Mouse (Mus musculus) ES-E14 (cell line): ENCODE measurements around the gene Ptbp2. TPM values are rescaled to one million over a fixed set of nuclear protein-coding genes. Genes with fewer than 3 reads are reported as not detected.

Experiments
- DNase-seq: peaks from one replicate; pipeline ENCODE4 v3.0.0-alpha.2; 2013; ENCODE audit warnings: low read depth, low spot score
- H3K27ac ChIP-seq: 2 replicates; pipeline ENCODE4 v1.5.1; 2012; ENCODE audit warnings: low read depth, mild to moderate bottlenecking, low read length, moderate library complexity, mixed read lengths; ENCODE audit not compliant: poor library complexity, insufficient read depth, severe bottlenecking
- H3K36me3 ChIP-seq: 2 replicates; pipeline ENCODE4 v1.6.1; 2012; ENCODE audit warnings: mild to moderate bottlenecking, low read length, moderate library complexity, mixed read lengths; ENCODE audit not compliant: control insufficient read depth, poor library complexity, insufficient read depth, severe bottlenecking
- H3K4me1 ChIP-seq, 2 experiments: fragments of 150-350 bp in 1 of 2; sonication (generic) in 1 of 2; 2 replicates each; pipeline ENCODE4 v1.6.1; 2012; ENCODE audit warnings: low read length in 2 of 2, mild to moderate bottlenecking in 1 of 2, mixed read lengths in 1 of 2; ENCODE audit not compliant: control insufficient read depth in 2 of 2, insufficient read depth in 2 of 2, poor library complexity in 1 of 2
- H3K4me3 ChIP-seq, 2 experiments: fragments of 150-350 bp in 1 of 2; sonication (generic) in 1 of 2; 2 replicates each; pipeline ENCODE4 v1.5.1; 2012; ENCODE audit warnings: low read length in 2 of 2, low read depth in 1 of 2, mild to moderate bottlenecking in 1 of 2, mixed read lengths in 1 of 2; ENCODE audit not compliant: insufficient read depth in 1 of 2, poor library complexity in 1 of 2, severe bottlenecking in 1 of 2
- H3K9ac ChIP-seq: 2 replicates; pipeline ENCODE4 v1.6.1; 2012; ENCODE audit warnings: low read depth, mild to moderate bottlenecking, low read length, mixed read lengths; ENCODE audit not compliant: poor library complexity, insufficient read depth, severe bottlenecking
- H3K9me3 ChIP-seq: fragments of 150-350 bp; sonication (generic); 2 replicates; pipeline ENCODE4 v1.6.1; 2012; ENCODE audit warnings: low read depth, mild to moderate bottlenecking, low read length; ENCODE audit not compliant: control insufficient read depth, insufficient read depth
- CHD2 ChIP-seq: IDR thresholded peaks from 2 replicates; pipeline ENCODE4 v1.6.1; 2014; ENCODE audit warnings: mild to moderate bottlenecking, low read depth, low read length, inconsistent platforms
- HCFC1 ChIP-seq: IDR thresholded peaks from 2 replicates; pipeline ENCODE4 v1.6.1; 2012; ENCODE audit warnings: low read length, inconsistent platforms, borderline replicate concordance; ENCODE audit not compliant: insufficient read depth
- MAFK ChIP-seq: IDR thresholded peaks from 2 replicates; pipeline ENCODE4 v1.6.1; 2014; ENCODE audit warnings: mild to moderate bottlenecking, low read depth, low read length, inconsistent platforms; ENCODE audit not compliant: insufficient read depth
- ZC3H11A ChIP-seq: IDR thresholded peaks from 2 replicates; pipeline ENCODE4 v1.6.1; 2012; ENCODE audit warnings: low read depth, mild to moderate bottlenecking, inconsistent platforms, low read length, borderline replicate concordance
- ZNF384 ChIP-seq: IDR thresholded peaks from 2 replicates; pipeline ENCODE4 v1.6.1; 2012; ENCODE audit warnings: low read depth, low read length, inconsistent platforms
- in situ Hi-C, 2 experiments: fragments of 600-800 bp; cut with MboI; formaldehyde crosslinking; loops; one replicate each; pipeline ENCODE4 v1.15.1; 2025; ENCODE audit warnings: low sequenced_read_pairs in 2 of 2, inconsistent platforms in 1 of 2; ENCODE audit not compliant: unreplicated experiment in 2 of 2
- total RNA-seq: library from RNA; depleted of rRNA; stranded (reverse); fragments of 300-350 nt; gene quantifications from 2 replicates; pipeline ENCODE4 v1.2.3, GENCODE M21; 2012

Gene Ptbp2
- total RNA-seq, 1 experiment = 32.9 TPM

DNA sequence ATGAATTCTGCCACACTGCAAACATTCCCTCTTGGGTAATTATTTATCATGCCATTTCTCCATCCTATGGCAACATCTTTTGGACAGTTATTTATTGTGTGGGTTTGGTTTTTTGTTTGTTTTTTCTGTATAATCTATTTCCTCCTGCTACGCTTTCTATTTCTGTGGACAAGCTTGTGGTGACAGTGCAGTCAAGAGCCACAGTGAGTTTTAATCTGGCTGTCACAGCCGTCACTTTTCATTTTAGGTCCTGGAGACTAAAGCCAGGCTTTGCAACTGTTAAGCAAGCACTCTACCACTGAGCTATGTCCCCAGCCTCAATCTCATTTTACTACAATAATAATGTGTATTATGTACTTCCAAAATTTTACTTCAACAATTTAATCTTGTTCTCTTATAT, 54.4 kb downstream of the Ptbp2 start:
- Histone ChIP-seq H3K9me3 (no peaks in the 10 kb centered on the region), H3K9ac (no peak overlapping the region), H3K36me3 (no peaks in the 10 kb centered on the region), H3K27ac (no peak overlapping the region), H3K4me1 (no peaks in the 10 kb centered on the region), H3K4me3 (no peak overlapping the region)
- no peak for DNase-seq
- in situ Hi-C loops = no loop called here
- no peak for TF ChIP-seq ZC3H11A
- no peak for TF ChIP-seq CHD2
- TF ChIP-seq ZNF384 = no peak

GRCm38 (mm10) chr3:119712066-119712465, 72.2 kb downstream of the Ptbp2 start:
- H3K4me3 ChIP-seq = no peak overlapping the region
- TF ChIP-seq CHD2 = no peak
- TF ChIP-seq ZNF384 = no peak
- TF ChIP-seq HCFC1 = no peak
- TF ChIP-seq ZC3H11A = no peak
- no peak for TF ChIP-seq MAFK
- in situ Hi-C loops = no loop called here

GRCm38 (mm10) chr3:119711503-119711902, 72.8 kb downstream of the Ptbp2 start:
- no peak for DNase-seq
- Histone ChIP-seq H3K9me3 (no peaks in the 10 kb centered on the region), H3K4me3 (no peak overlapping the region), H3K4me1 (no peaks in the 10 kb centered on the region), H3K9ac (no peak overlapping the region), H3K36me3 (no peaks in the 10 kb centered on the region), H3K27ac (no peak overlapping the region)
- TF ChIP-seq ZC3H11A (no peak), CHD2 (no peak), HCFC1 (no peak), ZNF384 (no peak), MAFK (no peak)
- in situ Hi-C loops = no loop called here

More at GRCm38 (mm10) chr3:119712066-119712465, 72.2 kb downstream of the Ptbp2 start:
- DNase-seq = no peak
- no peaks in the 10 kb centered on the region for H3K4me1 ChIP-seq
- no peak overlapping the region for H3K9ac ChIP-seq
- H3K9me3 ChIP-seq = no peaks in the 10 kb centered on the region
- H3K27ac ChIP-seq = no peak overlapping the region
- H3K36me3 ChIP-seq = no peaks in the 10 kb centered on the region

DNA sequence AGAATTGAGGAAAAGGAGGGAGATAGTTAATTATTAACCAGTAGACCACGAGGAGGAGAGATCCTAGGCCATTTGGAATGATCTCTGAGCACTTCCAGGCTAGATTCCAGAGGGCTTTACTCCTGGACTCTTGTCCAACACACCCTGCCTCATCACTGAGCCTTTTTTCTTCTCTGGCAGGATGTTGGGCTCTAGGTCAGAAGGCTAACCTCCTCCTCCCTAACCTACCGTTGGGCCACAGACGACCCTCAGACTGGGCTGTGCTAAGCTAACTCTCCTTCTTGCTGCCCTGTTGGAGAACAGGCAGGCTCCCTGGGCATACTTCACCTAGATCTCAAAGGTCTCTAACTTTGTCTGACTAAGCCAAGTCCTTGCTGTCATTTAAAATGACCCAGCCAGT, 82.8 kb downstream of the Ptbp2 start:
- no peak for DNase-seq
- H3K4me1 ChIP-seq = no peaks in the 10 kb centered on the region
- in situ Hi-C loops = no loop called here
- H3K9me3 ChIP-seq = no peaks in the 10 kb centered on the region
- H3K27ac ChIP-seq = no peak overlapping the region
- TF ChIP-seq ZNF384 = no peak
- TF ChIP-seq CHD2 = no peak
- TF ChIP-seq HCFC1 = no peak
- no peak for TF ChIP-seq MAFK
- TF ChIP-seq ZC3H11A = no peak
- no peaks in the 10 kb centered on the region for H3K36me3 ChIP-seq
- H3K4me3 ChIP-seq = no peak overlapping the region
- no peak overlapping the region for H3K9ac ChIP-seq

DNA sequence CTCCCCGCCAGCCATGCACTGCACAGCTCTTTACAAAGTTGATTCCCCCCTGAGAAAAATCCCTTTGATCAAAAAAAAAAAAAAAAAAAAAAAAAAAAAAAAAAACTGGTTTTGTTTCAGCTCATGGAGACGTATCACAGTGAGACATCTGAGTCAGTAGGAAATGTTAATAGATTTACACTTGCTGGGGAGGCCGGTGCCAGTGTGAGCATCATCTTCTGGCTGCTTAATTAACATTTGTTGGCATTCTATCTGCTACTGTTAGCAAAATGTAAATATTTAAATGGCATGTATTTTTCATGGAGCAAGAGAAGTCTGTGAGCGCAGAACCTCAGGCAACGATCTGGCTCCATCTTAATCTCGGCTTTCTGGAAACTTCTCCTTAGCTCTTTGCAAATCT, 99.5 kb downstream of the Ptbp2 start:
- no peaks in the 10 kb centered on the region for H3K36me3 ChIP-seq
- TF ChIP-seq ZNF384 = no peak
- no peak for TF ChIP-seq CHD2
- TF ChIP-seq HCFC1 = no peak
- no peak for TF ChIP-seq ZC3H11A
- no peak for TF ChIP-seq MAFK
- in situ Hi-C loops = no loop called here
- H3K4me3 ChIP-seq = no peak overlapping the region
- no peak overlapping the region for H3K9ac ChIP-seq
- H3K27ac ChIP-seq = no peak overlapping the region
- no peaks in the 10 kb centered on the region for H3K4me1 ChIP-seq
- H3K9me3 ChIP-seq = no peaks in the 10 kb centered on the region
- DNase-seq = no peak
